Mouse (Mus musculus): ENCODE results near the gene Slc25a39.

- TF ChIP-seq POLR2A (IDR thresholded peaks at IDR 0.05; ENCODE audit: extremely low read depth, insufficient read depth, low read length) (no peak), CTCF (IDR thresholded peaks at IDR 0.05; ENCODE audit: low read depth, low read length) (peak; percentile 82)
These were observed 4.0 kb upstream of the Slc25a39 start for GRCm38 (mm10) chr11:102411704-102412103.
